Mouse (Mus musculus): Measurements from ENCODE around the gene Ube2u.
"Not testable (repeated sequence)": the region's sequence is repeated elsewhere in the genome, so short reads cannot be mapped to it uniquely, and the experiment has no call there.

Gene Ube2u

GRCm38 (mm10) chr4:100478592-100479321 is at the start of gene Ube2u:
Ube2u (plus strand) TSS chr4:100478849.
- DNase-seq (ENCODE audit: low spot score) = peak; percentile 88

- DNase-seq (ENCODE audit: low spot score) = no peak
Measured at GRCm38 (mm10) chr4:100429371-100429900, 49.2 kb upstream of the Ube2u start.

GRCm38 (mm10) chr4:100435281-100436168 is 43.1 kb upstream of the Ube2u start:
- no peak for DNase-seq (ENCODE audit: low spot score)

GRCm38 (mm10) chr4:100436169-100436547 is 42.5 kb upstream of the Ube2u start:
- no peak for DNase-seq (ENCODE audit: low spot score)

GRCm38 (mm10) chr4:100446897-100447296 is 31.8 kb upstream of the Ube2u start:
- DNase-seq (ENCODE audit: low spot score) = no peak

- DNase-seq (ENCODE audit: low spot score) = peak; percentile 17
Measured at GRCm38 (mm10) chr4:100462493-100463120, 16.0 kb upstream of the Ube2u start.

- no peak for DNase-seq (ENCODE audit: low spot score)
Measured at GRCm38 (mm10) chr4:100488447-100488846, 9.8 kb downstream of the Ube2u start.

- no peak for DNase-seq (ENCODE audit: low spot score)
Measured at GRCm38 (mm10) chr4:100495176-100495575, 16.5 kb downstream of the Ube2u start.

GRCm38 (mm10) chr4:100496521-100496920 is 17.9 kb downstream of the Ube2u start:
- DNase-seq (ENCODE audit: low spot score) = no peak

GRCm38 (mm10) chr4:100498192-100498591 is 19.5 kb downstream of the Ube2u start:
- peak; percentile 40 for DNase-seq (ENCODE audit: low spot score)

- not testable (repeated sequence) for DNase-seq (ENCODE audit: low spot score)
Measured at GRCm38 (mm10) chr4:100499037-100499601, 20.5 kb downstream of the Ube2u start.

GRCm38 (mm10) chr4:100503337-100503736 is 24.7 kb downstream of the Ube2u start:
- no peak for DNase-seq (ENCODE audit: low spot score)

GRCm38 (mm10) chr4:100517646-100518045 is 39.0 kb downstream of the Ube2u start:
- DNase-seq (ENCODE audit: low spot score) = no peak

GRCm38 (mm10) chr4:100522534-100522933 is 43.9 kb downstream of the Ube2u start:
- DNase-seq (ENCODE audit: low spot score) = peak; percentile 78

- no peak for DNase-seq (ENCODE audit: low spot score)
Measured at GRCm38 (mm10) chr4:100524741-100525140, 46.1 kb downstream of the Ube2u start.

- no peak for DNase-seq (ENCODE audit: low spot score)
Measured at GRCm38 (mm10) chr4:100526296-100526695, 47.6 kb downstream of the Ube2u start.

- DNase-seq (ENCODE audit: low spot score) = no peak
Measured at GRCm38 (mm10) chr4:100527086-100527485, 48.4 kb downstream of the Ube2u start.

- peak; percentile 79 for DNase-seq (ENCODE audit: low spot score)
Measured at GRCm38 (mm10) chr4:100527554-100528001, 48.9 kb downstream of the Ube2u start.

GRCm38 (mm10) chr4:100533607-100534006 is 55.0 kb downstream of the Ube2u start:
- peak; percentile 69 for DNase-seq (ENCODE audit: low spot score)

GRCm38 (mm10) chr4:100534946-100535345 is 56.3 kb downstream of the Ube2u start:
- DNase-seq (ENCODE audit: low spot score) = no peak

- peak; percentile 81 for DNase-seq (ENCODE audit: low spot score)
Measured at GRCm38 (mm10) chr4:100537898-100538297, 59.2 kb downstream of the Ube2u start.

- DNase-seq (ENCODE audit: low spot score) = no peak
Measured at GRCm38 (mm10) chr4:100539483-100539882, 60.8 kb downstream of the Ube2u start.
